Mouse (Mus musculus) heart, postnatal 4 days (tissue): ENCODE measurements around the gene Tcerg1l. TPM values are rescaled to one million over a fixed set of nuclear protein-coding genes. Genes with fewer than 3 reads are reported as not detected.

Source experiments
- DNase-seq: peaks from one replicate; pipeline ENCODE4 v3.0.0; 2021
- total RNA-seq, 2 experiments: library from RNA; stranded (reverse); gene quantifications; 2 replicates each; pipeline ENCODE4 v1.2.3; 2021

Gene Tcerg1l
- total RNA-seq, 2 experiments from 2014 or later: not detected

DNA sequence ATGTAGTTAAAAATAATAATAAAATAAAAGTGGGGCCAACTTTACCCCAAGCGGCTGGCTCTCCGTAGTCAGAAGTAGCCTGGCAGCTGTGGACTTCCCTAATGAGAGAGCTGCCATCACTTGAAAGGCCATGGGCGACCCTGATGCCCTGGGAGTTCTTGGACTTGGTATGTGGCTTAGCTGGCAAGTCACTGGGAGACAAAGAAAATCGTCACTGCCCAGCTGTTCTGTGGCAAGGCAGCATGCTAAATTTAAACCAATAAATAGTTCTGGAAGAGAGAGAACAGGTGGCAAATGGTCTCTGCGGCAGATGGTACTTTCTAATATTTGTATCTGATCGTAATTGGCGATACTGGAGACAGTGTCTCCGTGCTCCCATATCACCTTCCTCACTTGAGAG is 40.1 kb downstream of the Tcerg1l start:
- no peak for DNase-seq

- DNase-seq: no peak
These were observed 40.7 kb downstream of the Tcerg1l start for GRCm38 (mm10) chr7:138356655-138357449.

- DNase-seq: no peak
These were observed 52.1 kb downstream of the Tcerg1l start for GRCm38 (mm10) chr7:138345451-138345850.

DNA sequence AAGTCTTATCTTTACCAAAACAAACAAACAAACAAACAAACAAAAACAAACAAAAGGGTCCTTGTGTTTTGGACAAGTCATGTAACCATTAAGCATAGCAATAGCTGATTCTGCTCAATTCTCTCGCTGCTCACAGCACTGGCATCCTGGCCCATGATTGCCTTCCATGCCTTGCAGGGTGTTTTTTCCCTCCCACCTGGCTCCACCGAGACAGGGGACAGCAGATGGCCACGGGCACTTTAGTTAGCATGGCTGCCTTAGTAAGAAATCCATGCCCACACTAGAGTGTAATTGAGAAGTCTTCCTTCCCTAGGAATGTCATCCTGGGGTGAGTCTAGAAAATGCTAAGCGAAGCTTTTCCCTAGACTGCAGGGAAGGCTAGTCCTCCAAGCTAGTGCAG is 59.1 kb downstream of the Tcerg1l start:
- no peak for DNase-seq

GRCm38 (mm10) chr7:138337946-138338345 is 59.6 kb downstream of the Tcerg1l start:
- no peak for DNase-seq

DNA sequence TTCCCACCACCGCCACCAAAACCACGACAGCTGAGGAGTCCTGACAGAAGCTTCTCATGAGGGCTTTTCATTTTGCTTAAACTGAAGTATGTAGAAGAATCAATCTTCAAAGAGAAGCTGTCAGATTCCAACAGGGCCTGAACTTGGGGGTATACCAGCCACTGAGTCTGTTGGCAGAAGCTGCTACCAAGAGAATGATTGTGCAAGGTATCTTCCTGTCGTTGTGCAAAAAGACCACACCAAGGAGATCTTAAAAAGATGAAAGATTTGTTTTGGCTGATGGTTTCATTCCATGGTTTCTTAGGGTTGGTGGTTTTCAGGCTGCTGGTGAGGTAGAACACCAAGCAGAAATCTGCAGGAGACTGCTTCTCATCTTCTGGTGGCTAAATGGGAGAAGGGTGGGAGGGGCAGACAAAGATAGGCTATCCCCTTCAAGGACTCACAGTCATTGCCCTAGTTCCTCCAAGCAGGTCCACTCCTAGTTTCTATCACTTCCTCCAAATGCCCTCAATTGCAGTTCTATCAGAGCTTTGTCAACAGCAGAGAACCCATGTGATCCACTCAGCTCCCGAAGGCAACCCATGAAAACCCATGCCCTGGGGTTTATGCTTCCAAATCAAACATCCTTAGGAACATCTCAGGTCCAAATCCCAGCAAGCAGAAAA is 64.9 kb downstream of the Tcerg1l start:
- no peak for DNase-seq

DNA sequence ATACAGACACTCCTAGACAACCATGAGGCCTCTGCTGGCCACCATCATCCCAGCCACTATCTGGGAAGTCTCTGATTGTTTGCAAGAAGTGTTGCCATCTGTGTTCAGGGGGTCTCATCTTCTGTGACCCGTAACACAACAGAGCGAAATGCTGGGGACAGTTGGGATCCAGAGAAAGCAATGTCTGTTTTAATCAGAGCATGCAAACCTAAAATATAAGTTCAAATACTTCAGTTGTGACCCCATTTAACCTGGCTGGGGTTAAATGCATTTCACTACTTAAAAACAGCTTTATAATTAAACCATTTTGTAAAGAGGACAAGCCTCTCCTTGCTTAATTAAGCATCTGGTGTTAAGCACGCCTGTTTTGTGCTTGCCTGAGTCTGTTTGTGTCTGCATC is 66.3 kb downstream of the Tcerg1l start:
- no peak for DNase-seq

DNA sequence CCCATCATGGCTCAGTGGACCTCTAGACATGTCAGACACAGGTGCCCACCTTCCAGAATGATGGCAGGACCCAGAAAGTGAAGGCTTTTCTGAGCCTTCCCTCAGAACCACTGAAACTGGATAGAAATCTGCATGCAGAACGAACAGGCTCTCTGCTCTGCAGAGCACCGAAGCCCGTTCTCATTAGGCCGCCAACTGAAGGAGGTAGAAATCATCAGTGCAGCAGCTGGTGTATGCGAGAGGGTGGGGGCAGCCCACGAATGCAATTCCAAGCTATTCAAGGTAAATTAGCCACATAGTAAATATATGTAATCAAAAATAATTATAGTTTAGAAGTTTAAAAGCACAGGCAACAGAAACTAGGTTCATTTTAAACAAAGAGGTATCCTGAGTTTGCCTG is 68.9 kb downstream of the Tcerg1l start:
- no peak for DNase-seq

GRCm38 (mm10) chr7:138326760-138327159 is 70.8 kb downstream of the Tcerg1l start:
- DNase-seq: no peak

DNA sequence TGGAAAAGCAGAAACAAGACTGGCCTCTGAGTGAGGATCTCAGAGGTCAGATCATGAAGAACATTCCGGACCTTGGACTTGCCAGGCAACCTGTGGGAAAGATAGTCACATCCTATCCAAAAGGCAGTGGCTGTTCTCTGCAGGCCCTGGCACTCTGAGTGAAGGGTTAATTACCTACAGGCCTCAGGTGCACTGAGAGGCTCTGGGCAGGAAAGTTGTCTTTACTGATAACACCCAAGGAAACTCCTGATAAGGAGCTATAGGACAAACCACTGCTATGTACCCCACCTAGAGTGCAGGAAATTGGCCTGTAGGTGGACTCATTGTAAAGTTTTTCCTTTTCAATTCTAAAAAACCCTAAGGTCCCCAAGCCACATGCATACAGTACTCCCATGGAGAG is 83.8 kb downstream of the Tcerg1l start:
- DNase-seq: no peak

DNA sequence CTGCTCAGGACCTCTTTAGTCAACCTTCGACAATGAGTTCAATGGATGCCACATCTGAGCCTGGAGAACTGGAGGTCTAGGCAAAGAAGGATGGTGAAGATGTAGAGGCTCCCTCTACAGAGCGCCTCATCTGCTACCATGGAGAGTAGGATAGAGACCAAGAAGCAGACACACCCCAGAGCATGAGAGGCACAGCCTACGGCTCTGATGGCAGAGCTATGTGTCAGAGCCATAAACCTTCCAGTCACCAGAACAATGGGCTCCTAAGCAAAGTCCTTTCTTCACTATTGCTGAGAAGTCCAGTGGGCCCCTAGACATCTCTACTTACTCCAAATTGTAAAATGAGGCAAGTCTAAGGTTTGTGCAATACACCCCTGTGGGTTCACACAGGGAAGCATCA is 91.4 kb downstream of the Tcerg1l start:
- no peak for DNase-seq

- DNase-seq: no peak
These were observed 112.7 kb downstream of the Tcerg1l start for GRCm38 (mm10) chr7:138284790-138285189.

DNA sequence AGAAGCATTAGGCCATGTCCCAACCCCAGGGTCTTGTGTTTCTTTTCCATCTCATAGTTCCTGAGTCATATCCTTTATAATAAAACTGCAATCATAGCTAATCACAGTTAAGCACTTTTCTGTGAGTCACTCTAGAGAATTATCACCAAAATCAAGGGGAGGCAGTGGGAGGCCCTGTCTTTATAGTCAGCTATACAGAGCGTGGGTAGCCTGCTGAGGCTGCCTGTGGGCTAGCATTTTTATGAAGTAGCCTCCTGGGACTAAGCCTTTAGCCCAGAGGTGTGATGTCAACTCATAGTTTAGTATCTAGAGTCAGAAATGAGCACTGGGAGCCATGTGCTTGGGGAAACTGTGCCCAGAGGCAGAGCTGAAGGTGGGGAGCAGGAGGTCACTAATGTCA is 122.3 kb downstream of the Tcerg1l start:
- no peak for DNase-seq

GRCm38 (mm10) chr7:138271328-138271727 is 126.2 kb downstream of the Tcerg1l start:
- no peak for DNase-seq

- no peak for DNase-seq
These were observed 128.1 kb downstream of the Tcerg1l start for GRCm38 (mm10) chr7:138269386-138269785.

DNA sequence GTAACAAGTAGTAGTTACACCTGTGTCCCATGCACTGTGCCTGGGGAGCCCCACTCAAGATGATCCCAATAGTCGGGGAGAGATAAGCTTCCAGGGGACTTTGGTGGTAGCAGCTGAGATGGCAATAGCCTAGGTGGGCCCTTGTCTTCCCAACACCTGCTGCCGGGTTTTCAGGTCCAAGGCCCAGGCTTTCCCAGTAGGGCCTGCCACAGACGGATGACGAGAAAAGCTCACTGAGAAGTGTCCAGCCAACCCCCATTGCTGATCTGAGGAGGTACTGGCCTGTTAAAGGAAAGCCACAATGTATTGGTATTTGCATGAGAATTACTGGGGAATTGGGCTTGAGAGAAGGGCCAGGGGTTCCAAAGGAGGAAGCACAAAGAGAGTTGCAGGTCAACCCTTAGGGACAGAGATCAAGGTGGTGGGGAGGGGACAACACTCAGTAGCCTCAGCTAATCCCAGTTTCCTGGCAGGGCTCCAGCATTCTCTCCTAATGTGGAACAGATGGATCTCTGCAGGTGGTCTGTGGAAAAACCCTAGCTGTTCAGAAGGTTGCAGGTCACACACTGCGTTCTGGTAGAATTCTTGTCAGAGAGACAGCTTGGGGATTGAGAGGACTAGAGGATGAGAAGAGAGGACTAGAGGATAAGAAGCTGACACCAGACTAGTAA is 129.4 kb downstream of the Tcerg1l start:
- DNase-seq: no peak

DNA sequence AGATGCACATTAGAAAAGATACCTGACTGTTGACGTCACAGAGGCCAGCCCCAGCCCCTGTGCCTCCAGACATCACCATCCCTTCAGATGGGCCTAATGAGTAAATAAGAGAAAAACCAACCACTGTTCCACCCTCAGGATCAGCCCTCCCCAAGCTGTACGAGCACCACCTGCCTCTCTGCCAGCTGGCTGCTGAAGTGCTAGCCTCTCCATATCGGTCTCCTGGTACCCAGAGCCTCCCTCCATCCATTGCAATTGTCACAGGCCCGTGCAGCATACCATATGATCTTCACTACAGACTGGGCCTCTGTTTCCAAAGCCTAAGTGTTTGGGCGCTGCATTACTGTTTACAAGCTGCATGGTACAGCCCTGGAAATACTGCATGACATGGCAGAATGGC is 148.9 kb downstream of the Tcerg1l start:
- DNase-seq: no peak

GRCm38 (mm10) chr7:138248176-138248575 is 149.4 kb downstream of the Tcerg1l start:
- no peak for DNase-seq

GRCm38 (mm10) chr7:138246684-138247083 is 150.8 kb downstream of the Tcerg1l start:
- DNase-seq: no peak

- DNase-seq: no peak
These were observed 155.3 kb downstream of the Tcerg1l start for GRCm38 (mm10) chr7:138242229-138242628.

DNA sequence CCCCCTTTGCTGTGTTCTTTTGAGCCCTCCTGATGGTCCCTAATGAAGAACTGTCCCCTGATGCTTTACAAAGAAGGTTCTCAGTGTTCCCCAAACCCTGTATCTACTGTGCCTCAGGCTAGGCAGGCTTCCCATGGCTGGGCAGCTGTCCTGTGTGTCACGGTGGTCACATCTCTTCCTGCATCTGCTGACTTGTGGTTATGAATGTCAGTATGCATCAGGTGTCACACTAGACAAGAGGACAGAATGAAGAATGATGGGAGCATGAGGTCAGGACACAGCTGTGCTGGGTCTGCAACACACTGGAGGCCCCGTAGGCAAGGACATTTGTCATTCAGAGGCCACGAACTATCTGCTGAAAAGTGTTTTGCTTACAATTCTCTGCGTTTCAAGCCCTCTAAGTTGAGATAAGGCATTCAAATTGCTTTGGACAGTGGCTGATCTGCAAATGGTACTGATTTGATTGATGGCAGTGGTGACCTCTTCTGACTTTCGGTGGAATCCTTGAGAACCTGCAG is 159.8 kb downstream of the Tcerg1l start:
- DNase-seq: no peak

GRCm38 (mm10) chr7:138224252-138224651 is 173.3 kb downstream of the Tcerg1l start:
- DNase-seq: no peak

DNA sequence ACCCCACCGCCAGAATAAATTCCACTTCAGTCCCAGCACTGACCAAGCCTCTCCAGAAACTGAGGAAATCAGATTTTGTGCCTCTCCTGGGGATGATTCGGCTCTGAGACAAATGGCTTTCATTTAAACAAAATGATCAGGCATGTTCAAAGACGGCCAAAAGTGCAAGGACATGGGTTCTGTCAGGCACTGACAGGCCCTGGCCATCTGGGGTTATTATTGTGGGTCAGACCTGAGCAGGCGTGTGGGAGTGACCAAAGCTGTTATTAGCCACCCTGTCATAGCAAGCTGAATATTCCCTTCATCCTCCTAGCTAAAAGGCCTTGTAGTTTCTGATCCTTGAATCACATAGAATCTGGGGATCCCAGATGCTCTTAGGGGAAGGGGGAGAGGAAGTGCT is 174.6 kb downstream of the Tcerg1l start:
- no peak for DNase-seq
